Mouse (Mus musculus): ENCODE measurements around the gene Mrm1. TPM values are rescaled to one million over a fixed set of nuclear protein-coding genes. Genes with fewer than 3 reads are reported as not detected.

The Mrm1 gene
- polyA plus RNA-seq, 1 experiment from 2014 or later = 12.9 TPM

DNA sequence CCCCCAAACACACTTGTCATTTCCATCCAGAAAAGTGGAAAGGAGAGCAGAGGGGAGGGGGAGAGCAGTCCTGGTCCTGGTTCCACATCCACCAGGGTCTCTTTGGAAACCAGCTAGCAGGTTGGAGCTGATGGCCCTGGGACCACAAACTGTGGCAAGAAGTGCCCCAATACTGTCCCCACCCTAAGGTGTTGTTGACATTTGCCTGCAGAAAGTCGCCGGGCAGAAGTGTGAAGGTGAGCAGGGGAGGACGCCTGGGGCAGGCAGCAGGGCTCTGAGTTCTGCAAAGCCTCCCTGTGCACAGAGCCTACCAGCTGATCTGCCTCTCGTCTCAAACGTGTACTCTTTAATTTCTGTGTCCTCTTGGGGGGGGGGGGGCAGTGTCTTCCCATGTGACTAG is 54.2 kb downstream of the Mrm1 start:
- ATAC-seq (ENCODE audit: insufficient number of reproducible peaks, low FRiP score) = no peak; the same call in 1 of the 2 replicates
- Histone ChIP-seq H3K9me3 (replicated peaks) (no peaks in the 10 kb centered on the region), H3K4me2 (peak overlapping the region; percentile 61), H3K27ac (ENCODE audit: poor library complexity, severe bottlenecking) (peak overlapping the region; percentile 72), H3K4me3 (no peak overlapping the region), H3K9ac (peak overlapping the region; percentile 48; the same call in 1 of the 2 replicates), H3K4me1 (replicated peaks) (peaks cover 33% of the 10 kb centered on the region), H3K36me3 (no peaks in the 10 kb centered on the region), H3K27me3 (replicated peaks) (peaks cover 26% of the 10 kb centered on the region)
- WGBS = 7% methylated on average over 5 of the region's 5 CpGs

GRCm38 (mm10) chr11:84764527-84764961 is 54.8 kb downstream of the Mrm1 start:
- 2% methylated on average over 21 of the region's 21 CpGs for WGBS
- H3K9ac ChIP-seq = peak overlapping the region; percentile 48
- ATAC-seq (ENCODE audit: insufficient number of reproducible peaks, low FRiP score) = no peak

GRCm38 (mm10) chr11:84764116-84764515 is 55.2 kb downstream of the Mrm1 start:
- Histone ChIP-seq H3K36me3 (no peaks in the 10 kb centered on the region), H3K9me3 (replicated peaks) (no peaks in the 10 kb centered on the region), H3K27ac (ENCODE audit: poor library complexity, severe bottlenecking) (peak overlapping the region; percentile 72), H3K4me2 (peak overlapping the region; percentile 61), H3K9ac (peak overlapping the region; percentile 48), H3K4me3 (peak overlapping the region; percentile 22), H3K27me3 (replicated peaks) (peaks cover 26% of the 10 kb centered on the region), H3K4me1 (replicated peaks) (peaks cover 33% of the 10 kb centered on the region)
- no peak for ATAC-seq (ENCODE audit: insufficient number of reproducible peaks, low FRiP score)
- 28% methylated on average over 8 of the region's 8 CpGs for WGBS

More at GRCm38 (mm10) chr11:84764527-84764961, 54.8 kb downstream of the Mrm1 start:
- Histone ChIP-seq H3K27me3 (replicated peaks) (peaks cover 26% of the 10 kb centered on the region), H3K4me1 (replicated peaks) (peaks cover 33% of the 10 kb centered on the region), H3K9me3 (replicated peaks) (no peaks in the 10 kb centered on the region), H3K36me3 (no peaks in the 10 kb centered on the region), H3K4me2 (peak overlapping the region; percentile 61), H3K27ac (ENCODE audit: poor library complexity, severe bottlenecking) (peak overlapping the region; percentile 72), H3K4me3 (peak overlapping the region; percentile 22)

Other genes with a start within 250 kb of the Mrm1 start
- 25.2 and 26.8 TPM in 2 replicates for gene Dhrs11, start 9.5 kb upstream of the Mrm1 start, polyA plus RNA-seq (2016; fragmentation: Nextera tagmentation; extraction: Ambion mirVana)
- 55.5 and 57.4 TPM in 2 replicates for gene Ggnbp2, start 51.3 kb upstream of the Mrm1 start, polyA plus RNA-seq (2016; fragmentation: Nextera tagmentation; extraction: Ambion mirVana)
- gene Myo19, start 60.6 kb upstream of the Mrm1 start, polyA plus RNA-seq (2016; fragmentation: Nextera tagmentation; extraction: Ambion mirVana) = 7.9 and 8.3 TPM in 2 replicates
- gene Pigw, start 60.8 kb upstream of the Mrm1 start, polyA plus RNA-seq (2016; fragmentation: Nextera tagmentation; extraction: Ambion mirVana) = 2.9 and 3.4 TPM in 2 replicates
- 33.8 and 37.1 TPM in 2 replicates for gene Znhit3, start 96.9 kb upstream of the Mrm1 start, polyA plus RNA-seq (2016; fragmentation: Nextera tagmentation; extraction: Ambion mirVana)
- gene Car4, start 138.3 kb upstream of the Mrm1 start, polyA plus RNA-seq (2016; fragmentation: Nextera tagmentation; extraction: Ambion mirVana) = 4.3 and 4.8 TPM in 2 replicates